Mouse (Mus musculus) megakaryocyte-erythroid progenitor cell, adult 5 weeks (primary cell): ENCODE measurements around the gene Gm21852. TPM values are rescaled to one million over a fixed set of nuclear protein-coding genes. Genes with fewer than 3 reads are reported as not detected.

Experiments used
- polyA plus RNA-seq: library from polyadenylated mRNA; stranded (reverse); fragments of >175 nt; gene quantifications from 2 replicates; pipeline ENCODE4 v1.2.3, GENCODE M21; 2012

Gm21852 gene
- not detected in 2 replicates for polyA plus RNA-seq

DNA sequence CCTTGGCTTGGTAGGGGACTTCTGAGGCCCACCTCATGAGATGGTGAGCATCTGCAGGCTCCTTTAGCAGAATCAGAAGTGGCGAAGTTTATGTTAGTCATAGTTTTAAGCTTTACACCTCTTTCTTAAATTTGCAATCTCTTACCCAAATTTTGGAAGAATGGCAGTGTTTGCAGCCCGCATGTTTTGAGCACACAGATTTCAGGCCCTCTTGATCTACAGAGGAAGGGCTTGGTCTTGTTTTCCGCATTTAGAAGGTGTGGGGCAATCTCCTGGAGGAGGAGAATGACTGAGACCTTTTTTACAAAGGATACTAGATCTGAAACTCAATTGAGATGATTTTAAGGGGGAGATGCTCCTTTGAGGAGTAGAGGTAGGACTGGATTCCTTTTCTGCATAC lies at the start of gene Gm21852:
Gene Gm21852, minus strand, starts transcription at position 101 of the 400 bp plus-strand sequence.

Other genes with a start within 250 kb of the Gm21852 start
- not detected in 2 replicates for gene Gm21797, start 123.8 kb upstream of the Gm21852 start, polyA plus RNA-seq
- not detected in 2 replicates for gene Gm20795, start 152.9 kb upstream of the Gm21852 start, polyA plus RNA-seq